Mouse (Mus musculus): ENCODE measurements around the gene Spp1.
A peak's percentile ranks its signal among the peaks of the same experiment; 100 is the strongest.

Gene Spp1

DNA sequence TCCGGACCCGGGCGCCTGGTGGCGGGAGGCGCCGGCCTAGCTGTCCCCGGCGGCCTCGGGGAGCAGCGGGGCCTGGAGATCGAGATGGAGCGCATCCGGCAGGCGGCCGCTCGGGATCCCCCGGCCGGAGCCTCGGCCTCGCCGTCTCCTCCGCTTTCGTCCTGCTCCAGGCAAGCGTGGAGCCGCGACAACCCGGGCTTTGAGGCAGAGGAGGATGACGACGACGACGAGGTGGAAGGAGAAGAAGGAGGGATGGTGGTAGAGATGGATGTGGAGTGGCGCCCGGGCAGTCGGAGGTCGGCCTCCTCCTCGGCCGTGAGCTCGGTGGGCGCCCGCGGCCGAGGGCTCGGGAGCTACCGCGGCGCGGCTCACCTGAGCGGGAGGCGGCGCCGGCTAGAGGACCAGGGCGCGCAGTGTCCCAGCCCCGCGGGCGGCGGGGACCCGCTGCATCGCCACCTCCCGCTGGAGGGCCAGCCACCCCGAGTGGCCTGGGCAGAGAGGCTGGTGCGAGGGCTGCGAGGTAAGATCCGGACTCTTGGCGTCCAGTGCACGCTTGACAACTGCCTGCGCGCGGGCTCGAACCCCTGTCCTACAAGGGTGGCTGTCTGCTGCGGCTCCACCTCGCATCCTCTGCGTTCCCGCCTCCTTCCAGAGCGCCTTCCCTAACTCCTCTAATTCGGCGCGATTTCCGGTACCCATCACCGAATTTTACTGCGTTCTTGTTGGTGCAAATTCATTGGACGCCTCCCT lies 25.0 kb downstream of the Spp1 start:
- peak overlapping the region; percentile 87 for H3K4me3 ChIP-seq (replicated peaks; ENCODE audit: low read length)
- TF ChIP-seq POU5F1 (IDR thresholded peaks at IDR 0.05; ENCODE audit: borderline replicate concordance, low read length) (no peak), NANOG (IDR thresholded peaks at IDR 0.05; ENCODE audit: borderline replicate concordance, low read length) (peak; percentile 78)
- H3K9me3 ChIP-seq (ENCODE audit: low read length): peaks cover 34% of the 10 kb centered on the region

DNA sequence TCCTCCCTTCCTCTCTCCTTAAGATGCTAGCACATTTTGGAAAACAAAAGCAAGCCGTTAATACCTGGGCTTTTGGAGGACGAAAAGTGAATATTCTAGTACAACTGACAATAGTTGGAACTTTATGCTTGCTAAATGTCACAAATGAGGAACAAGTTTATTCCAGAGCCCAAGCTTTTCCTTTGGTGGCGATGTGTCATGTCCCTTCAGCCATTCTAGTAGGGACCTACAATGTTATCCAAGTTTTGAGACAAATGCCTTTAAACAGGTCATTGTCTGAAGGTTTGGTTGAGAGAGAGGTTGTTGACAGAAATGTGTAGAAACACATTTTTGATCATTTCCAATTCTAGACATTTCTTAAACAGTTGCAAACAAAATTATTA lies 25.5 kb downstream of the Spp1 start:
- peak overlapping the region; percentile 87 for H3K4me3 ChIP-seq (replicated peaks; ENCODE audit: low read length)
- no peak for TF ChIP-seq NANOG (IDR thresholded peaks at IDR 0.05; ENCODE audit: borderline replicate concordance, low read length)
- no peak for TF ChIP-seq POU5F1 (IDR thresholded peaks at IDR 0.05; ENCODE audit: borderline replicate concordance, low read length)
- TF ChIP-seq CTCF (conservative IDR thresholded peaks at IDR 0.05; ENCODE audit: low read length): no peak
- H3K36me3 ChIP-seq (ENCODE audit: insufficient read depth, low read length): peaks cover 44% of the 10 kb centered on the region
- peaks cover 54% of the 10 kb centered on the region for H3K4me1 ChIP-seq (replicated peaks; ENCODE audit: low read depth, low read length)
- peaks cover 31% of the 10 kb centered on the region for H3K9me3 ChIP-seq (ENCODE audit: low read length)
- no peaks in the 10 kb centered on the region for H3K27me3 ChIP-seq (ENCODE audit: insufficient read depth, low read length)

More for the DNA sequence above, 25.0 kb downstream of the Spp1 start:
- H3K4me1 ChIP-seq (replicated peaks; ENCODE audit: low read depth, low read length): peaks cover 48% of the 10 kb centered on the region
- H3K27me3 ChIP-seq (ENCODE audit: insufficient read depth, low read length): no peaks in the 10 kb centered on the region
- H3K36me3 ChIP-seq (ENCODE audit: insufficient read depth, low read length): peaks cover 44% of the 10 kb centered on the region

DNA sequence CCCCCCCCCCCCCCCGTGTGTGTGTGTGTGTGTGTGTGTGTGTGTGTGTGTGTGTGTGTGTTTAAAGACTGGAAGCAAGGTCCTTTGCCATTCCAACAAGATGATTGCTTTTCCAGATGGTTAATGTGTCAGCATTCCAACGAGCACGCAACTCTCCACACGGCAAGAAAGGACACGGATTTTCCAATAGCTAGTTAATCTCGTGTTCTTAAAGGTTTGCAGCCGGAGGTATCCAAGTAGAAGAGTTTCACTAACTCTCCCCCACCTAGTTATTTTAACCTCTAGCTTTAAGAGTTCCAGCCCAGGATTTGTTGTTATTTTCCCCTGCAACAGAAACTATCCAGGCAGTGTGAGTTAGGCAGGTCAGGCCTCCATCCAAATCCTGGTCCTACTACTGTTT lies 25.9 kb downstream of the Spp1 start:
- Histone ChIP-seq H3K4me3 (replicated peaks; ENCODE audit: low read length) (peak overlapping the region; percentile 87), H3K36me3 (ENCODE audit: insufficient read depth, low read length) (peaks cover 40% of the 10 kb centered on the region), H3K4me1 (replicated peaks; ENCODE audit: low read depth, low read length) (peaks cover 58% of the 10 kb centered on the region), H3K27me3 (ENCODE audit: insufficient read depth, low read length) (no peaks in the 10 kb centered on the region), H3K9me3 (ENCODE audit: low read length) (peaks cover 27% of the 10 kb centered on the region)
- TF ChIP-seq CTCF (conservative IDR thresholded peaks at IDR 0.05; ENCODE audit: low read length): no peak
- TF ChIP-seq NANOG (IDR thresholded peaks at IDR 0.05; ENCODE audit: borderline replicate concordance, low read length): no peak
- TF ChIP-seq POU5F1 (IDR thresholded peaks at IDR 0.05; ENCODE audit: borderline replicate concordance, low read length): no peak

DNA sequence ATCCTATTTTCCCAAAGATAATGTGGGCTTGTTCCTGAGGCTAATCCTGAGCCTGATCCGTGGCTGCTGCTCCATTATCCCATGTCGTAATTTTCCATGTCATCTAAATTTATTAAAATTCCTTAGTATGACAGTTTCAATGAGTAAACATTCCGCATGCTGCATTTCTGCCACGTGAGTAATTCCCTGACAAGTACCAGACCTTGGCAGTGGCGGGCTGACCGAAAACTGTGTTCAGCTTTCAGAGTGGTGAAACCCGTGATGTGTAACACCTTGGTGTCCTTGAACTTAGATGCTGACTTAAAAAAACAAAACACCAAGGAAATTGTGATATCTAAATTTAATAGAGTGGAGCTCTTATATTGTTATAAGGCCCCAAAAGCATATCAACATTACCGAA lies 30.4 kb downstream of the Spp1 start:
- Histone ChIP-seq H3K9me3 (ENCODE audit: low read length) (no peaks in the 10 kb centered on the region), H3K36me3 (ENCODE audit: insufficient read depth, low read length) (peaks cover 36% of the 10 kb centered on the region)
- TF ChIP-seq POU5F1 (IDR thresholded peaks at IDR 0.05; ENCODE audit: borderline replicate concordance, low read length) (no peak), CTCF (conservative IDR thresholded peaks at IDR 0.05; ENCODE audit: low read length) (no peak), NANOG (IDR thresholded peaks at IDR 0.05; ENCODE audit: borderline replicate concordance, low read length) (no peak)

DNA sequence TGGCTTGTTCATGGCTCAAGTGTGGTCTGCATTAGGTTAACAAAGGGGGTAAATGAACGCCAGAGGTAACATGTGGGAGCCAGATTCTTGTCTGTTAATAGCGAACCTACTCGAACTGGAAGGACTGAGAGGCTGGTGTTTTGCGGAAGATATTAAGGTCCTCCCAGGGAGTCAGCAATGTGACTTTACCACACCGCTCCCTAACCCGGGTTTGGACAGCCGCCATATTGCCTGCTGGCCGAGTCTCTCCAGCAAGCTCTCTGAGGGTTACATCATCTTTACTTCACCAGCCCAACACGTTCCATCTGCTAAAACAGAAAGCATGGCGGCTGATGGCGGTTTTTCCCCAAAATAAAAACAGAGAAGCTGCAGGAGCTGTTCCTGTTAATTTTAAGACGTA lies 30.8 kb downstream of the Spp1 start:
- Histone ChIP-seq H3K4me3 (replicated peaks; ENCODE audit: low read length) (peak overlapping the region; percentile 62), H3K4me1 (replicated peaks; ENCODE audit: low read depth, low read length) (peaks cover 73% of the 10 kb centered on the region), H3K27me3 (ENCODE audit: insufficient read depth, low read length) (no peaks in the 10 kb centered on the region), H3K9me3 (ENCODE audit: low read length) (peaks cover 3% of the 10 kb centered on the region), H3K36me3 (ENCODE audit: insufficient read depth, low read length) (peaks cover 40% of the 10 kb centered on the region)
- TF ChIP-seq POU5F1 (IDR thresholded peaks at IDR 0.05; ENCODE audit: borderline replicate concordance, low read length) (peak; percentile 23; the same call in 1 of the 2 replicates), NANOG (IDR thresholded peaks at IDR 0.05; ENCODE audit: borderline replicate concordance, low read length) (0 out of 2 replicates have a peak, but pooled peaks have one; percentile 8), CTCF (conservative IDR thresholded peaks at IDR 0.05; ENCODE audit: low read length) (no peak)

More for the DNA sequence above, 30.4 kb downstream of the Spp1 start:
- H3K27me3 ChIP-seq (ENCODE audit: insufficient read depth, low read length): no peaks in the 10 kb centered on the region
- peaks cover 73% of the 10 kb centered on the region for H3K4me1 ChIP-seq (replicated peaks; ENCODE audit: low read depth, low read length)
- peak overlapping the region; percentile 62; the same call in 1 of the 2 replicates for H3K4me3 ChIP-seq (replicated peaks; ENCODE audit: low read length)

DNA sequence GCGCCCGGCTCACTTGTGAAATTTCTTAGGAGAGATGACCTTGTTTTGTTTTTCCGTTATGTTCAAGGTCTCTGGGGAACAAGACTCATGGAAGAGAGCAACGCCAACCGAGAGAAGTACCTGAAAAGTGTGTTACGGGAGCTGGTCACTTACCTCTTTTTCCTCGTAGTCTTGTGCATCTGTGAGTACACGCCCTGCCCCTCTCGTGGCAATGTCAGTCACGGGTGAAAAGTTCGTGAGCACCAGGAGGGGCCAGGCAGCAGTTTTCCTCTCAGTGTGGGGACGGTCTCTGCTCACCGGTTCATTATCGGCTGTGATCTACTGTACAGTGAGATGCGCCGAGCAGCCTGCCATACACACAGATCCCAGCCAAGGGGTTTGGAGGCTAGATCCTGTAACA lies 31.9 kb downstream of the Spp1 start:
- peaks cover 62% of the 10 kb centered on the region for H3K4me1 ChIP-seq (replicated peaks; ENCODE audit: low read depth, low read length)

DNA sequence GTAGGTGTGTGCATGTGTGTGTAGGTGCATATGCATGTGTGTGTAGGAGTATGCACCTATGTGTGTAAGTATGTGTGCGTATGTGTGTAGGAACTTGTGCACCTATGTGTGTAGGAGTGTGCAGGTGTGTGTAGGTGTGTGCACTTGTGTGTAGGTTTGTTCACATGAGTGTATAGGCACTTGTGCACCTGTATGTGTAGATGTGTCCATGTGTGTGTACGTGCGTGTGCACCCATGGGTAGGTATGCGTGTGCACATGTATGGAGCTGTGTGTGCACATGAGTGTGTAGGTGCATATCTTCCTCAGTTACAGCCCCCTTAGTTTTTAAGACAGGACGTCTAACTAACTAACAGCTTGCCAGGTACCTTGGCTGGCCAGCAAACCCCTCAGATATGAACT lies 33.7 kb downstream of the Spp1 start:
- H3K4me3 ChIP-seq (replicated peaks; ENCODE audit: low read length): no peak overlapping the region
- peaks cover 48% of the 10 kb centered on the region for H3K4me1 ChIP-seq (replicated peaks; ENCODE audit: low read depth, low read length)
- no peak for TF ChIP-seq CTCF (conservative IDR thresholded peaks at IDR 0.05; ENCODE audit: low read length)
- no peak for TF ChIP-seq NANOG (IDR thresholded peaks at IDR 0.05; ENCODE audit: borderline replicate concordance, low read length)
- no peak for TF ChIP-seq POU5F1 (IDR thresholded peaks at IDR 0.05; ENCODE audit: borderline replicate concordance, low read length)
- H3K9me3 ChIP-seq (ENCODE audit: low read length): peaks cover 30% of the 10 kb centered on the region
- no peaks in the 10 kb centered on the region for H3K27me3 ChIP-seq (ENCODE audit: insufficient read depth, low read length)
- H3K36me3 ChIP-seq (ENCODE audit: insufficient read depth, low read length): peaks cover 53% of the 10 kb centered on the region

More for the DNA sequence above, 31.9 kb downstream of the Spp1 start:
- no peaks in the 10 kb centered on the region for H3K27me3 ChIP-seq (ENCODE audit: insufficient read depth, low read length)
- H3K36me3 ChIP-seq (ENCODE audit: insufficient read depth, low read length): peaks cover 50% of the 10 kb centered on the region
- peak overlapping the region; percentile 62 for H3K4me3 ChIP-seq (replicated peaks; ENCODE audit: low read length)
- H3K9me3 ChIP-seq (ENCODE audit: low read length): peaks cover 14% of the 10 kb centered on the region
- TF ChIP-seq CTCF (conservative IDR thresholded peaks at IDR 0.05; ENCODE audit: low read length) (no peak), POU5F1 (IDR thresholded peaks at IDR 0.05; ENCODE audit: borderline replicate concordance, low read length) (no peak), NANOG (IDR thresholded peaks at IDR 0.05; ENCODE audit: borderline replicate concordance, low read length) (no peak)

DNA sequence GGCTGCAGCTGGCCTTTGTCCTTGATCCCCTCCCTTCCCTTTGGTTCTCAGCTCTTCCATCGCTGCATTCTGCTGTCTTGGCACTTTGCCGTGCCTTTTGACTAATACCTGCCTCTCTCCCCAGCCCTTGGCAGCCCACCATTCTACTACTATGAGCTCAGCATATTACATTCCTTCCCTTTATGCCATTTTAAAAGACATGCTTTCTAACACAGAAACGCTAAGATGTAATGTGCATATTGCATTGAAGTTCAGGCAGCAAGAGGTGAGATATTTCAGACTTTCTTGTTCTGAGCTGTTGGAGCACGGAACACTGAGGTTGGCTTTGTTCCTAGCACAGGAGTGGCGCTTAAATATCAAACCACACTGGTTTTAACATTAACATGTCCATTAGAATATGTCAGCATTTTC lies 36.1 kb downstream of the Spp1 start:
- H3K36me3 ChIP-seq (ENCODE audit: insufficient read depth, low read length): peaks cover 47% of the 10 kb centered on the region
- peaks cover 30% of the 10 kb centered on the region for H3K9me3 ChIP-seq (ENCODE audit: low read length)
- no peaks in the 10 kb centered on the region for H3K27me3 ChIP-seq (ENCODE audit: insufficient read depth, low read length)
- peaks cover 24% of the 10 kb centered on the region for H3K4me1 ChIP-seq (replicated peaks; ENCODE audit: low read depth, low read length)
- no peak overlapping the region for H3K4me3 ChIP-seq (replicated peaks; ENCODE audit: low read length)
- TF ChIP-seq CTCF (conservative IDR thresholded peaks at IDR 0.05; ENCODE audit: low read length) (no peak), NANOG (IDR thresholded peaks at IDR 0.05; ENCODE audit: borderline replicate concordance, low read length) (no peak), POU5F1 (IDR thresholded peaks at IDR 0.05; ENCODE audit: borderline replicate concordance, low read length) (no peak)

All from E14TG2a.4 (cell line).